Comparison of ENCODE assay signal across 9 mouse cellular contexts in the genomic region with DNA sequence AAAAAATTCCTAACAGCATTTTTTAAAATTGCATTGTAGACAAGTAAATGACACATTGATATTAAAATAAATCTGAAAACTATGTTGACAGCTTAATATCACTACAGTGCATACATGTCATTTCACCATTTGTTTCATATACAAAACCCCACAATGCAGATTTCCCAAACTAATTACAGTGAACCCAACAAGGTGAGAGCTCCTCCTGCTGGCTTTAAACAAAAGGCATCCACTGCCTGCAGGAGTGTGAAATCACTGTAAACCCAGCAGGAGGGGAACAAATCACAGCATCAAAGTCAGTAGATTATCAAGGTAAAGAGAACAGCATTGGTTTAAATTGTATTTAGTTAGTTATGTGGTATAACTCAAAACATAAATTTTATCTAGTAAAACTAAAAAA.
DNase-seq lines count a peak whose midpoint lies in the region; ATAC-seq and TF ChIP-seq lines count a peak whose summit lies in the region.
"Had no signal": no experiment of that assay in that cellular context is flagged by ENCODE, and none has a peak within 500 bp of the region (broad histone marks: within the 10 kb centered on the region; RNA-seq: fewer than 3 reads in every experiment).

No protein-coding gene starts in this region.

- H3K4me1 ChIP-seq in kidney, embryonic 16.5 days (ENCODE audit: insufficient read depth, low read length): no peaks in the 10 kb centered on the region
- no peaks in the 10 kb centered on the region for H3K4me1 ChIP-seq in ES-E14 (ENCODE audit: control insufficient read depth in 2 of 2, insufficient read depth in 2 of 2, low read length in 2 of 2, poor library complexity in 1 of 2)
- H3K4me1 ChIP-seq in cortical plate, adult 2 months (ENCODE audit: control insufficient read depth, insufficient read depth, low read length): no peaks in the 10 kb centered on the region
- H3K4me1 ChIP-seq: liver, embryonic 15.5 days had no signal

- H3K4me2 ChIP-seq in kidney, embryonic 16.5 days (replicated peaks; ENCODE audit: low read depth, low read length): no peak overlapping the region
- H3K4me2 ChIP-seq: liver, embryonic 15.5 days had no signal

- DNase-seq in kidney, postnatal 10 days: peak; percentile 34
- DNase-seq in ES-E14 (ENCODE audit: low read depth, low spot score): peak; percentile 7
- DNase-seq in mesoderm, embryonic 11.5 days (ENCODE audit: low read depth, low spot score): peak; percentile 14
- no peak for DNase-seq in yolk sac, embryonic 10.5 days (ENCODE audit: low spot score)
- no peak for DNase-seq in spleen, adult 18-20 months

- TF ChIP-seq CTCF in cortical plate, adult 2 months (IDR thresholded peaks at IDR 0.05; ENCODE audit: extremely low read depth, insufficient read depth, low read length): peak; percentile 47

- H3K9me3 ChIP-seq in kidney, embryonic 16.5 days (ENCODE audit: low read length): no peaks in the 10 kb centered on the region
- H3K9me3 ChIP-seq in ES-E14 (ENCODE audit: control insufficient read depth, insufficient read depth, low read depth, low read length): no peaks in the 10 kb centered on the region
- H3K9me3 ChIP-seq: liver, embryonic 15.5 days had no signal

- no peak for TF ChIP-seq POLR2A in cortical plate, adult 2 months (IDR thresholded peaks at IDR 0.05; ENCODE audit: extremely low read depth, insufficient read depth, low read length)

- H3K4me3 ChIP-seq in kidney, embryonic 16.5 days (ENCODE audit: low read length): no peak overlapping the region
- H3K4me3 ChIP-seq in ES-E14 (ENCODE audit: insufficient read depth in 1 of 2, low read depth in 1 of 2, low read length in 2 of 2, poor library complexity in 1 of 2, severe bottlenecking in 1 of 2): no peak overlapping the region
- H3K4me3 ChIP-seq in cortical plate, adult 2 months (ENCODE audit: insufficient read depth, low read length): no peak overlapping the region
- H3K4me3 ChIP-seq: liver, embryonic 15.5 days had no signal

- H3K9ac ChIP-seq in kidney, embryonic 16.5 days (replicated peaks; ENCODE audit: low read length): no peak overlapping the region
- H3K9ac ChIP-seq in ES-E14 (ENCODE audit: insufficient read depth, low read depth, low read length, poor library complexity, severe bottlenecking): no peak overlapping the region
- H3K9ac ChIP-seq: liver, embryonic 15.5 days had no signal

- H3K36me3 ChIP-seq in kidney, embryonic 16.5 days (ENCODE audit: insufficient read depth, low read length): no peaks in the 10 kb centered on the region
- no peaks in the 10 kb centered on the region for H3K36me3 ChIP-seq in ES-E14 (ENCODE audit: control insufficient read depth, insufficient read depth, low read length, poor library complexity, severe bottlenecking)
- H3K36me3 ChIP-seq: liver, embryonic 15.5 days had no signal

- in situ Hi-C loops in ES-E14 (cut with MboI; ENCODE audit: low sequenced_read_pairs in 2 of 2, unreplicated experiment in 2 of 2): no loop called here

- no peaks in the 10 kb centered on the region for H3K27me3 ChIP-seq in kidney, embryonic 16.5 days (ENCODE audit: insufficient read depth, low read length)
- H3K27me3 ChIP-seq: liver, embryonic 15.5 days had no signal

- no peak for ATAC-seq in kidney, embryonic 16.5 days (ENCODE audit: low FRiP score, low TSS enrichment)
- no peak for ATAC-seq in erythroblast, adult 5-6 weeks (replicated peaks; ENCODE audit: low FRiP score, poor library complexity, severe bottlenecking)

- H3K27ac ChIP-seq in kidney, embryonic 16.5 days (ENCODE audit: low read length): no peak overlapping the region
- H3K27ac ChIP-seq in ES-E14 (ENCODE audit: insufficient read depth, low read depth, low read length, poor library complexity, severe bottlenecking): no peak overlapping the region
- no peak overlapping the region for H3K27ac ChIP-seq in cortical plate, adult 2 months (ENCODE audit: insufficient read depth, low read length)
- H3K27ac ChIP-seq: liver, embryonic 15.5 days had no signal

TF ChIP-seq in ES-E14, 5 proteins besides CTCF, POLR2A, EP300 and RAD21:
- TF ChIP-seq CHD2 (IDR thresholded peaks at IDR 0.05; ENCODE audit: low read depth, low read length) (no peak), ZC3H11A (IDR thresholded peaks at IDR 0.05; ENCODE audit: borderline replicate concordance, low read depth, low read length) (0 out of 2 replicates have a peak, but pooled peaks have one; percentile 32), HCFC1 (IDR thresholded peaks at IDR 0.05; ENCODE audit: borderline replicate concordance, insufficient read depth, low read length) (no peak)

Comparison
In these comparisons a context has a peak if more than half of its experiments do, and no peak if none do; other contexts are left out.
1. DNase-seq: peak in kidney, postnatal 10 days (single experiment), ES-E14 (single experiment) and mesoderm, embryonic 11.5 days (single experiment); none in yolk sac, embryonic 10.5 days (single experiment) and spleen, adult 18-20 months (0 of 2).